Mouse (Mus musculus) embryonic facial prominence, embryonic 14.5 days (tissue): ENCODE measurements at regions not wholly inside any gene's neighbourhood (a gene's known extent, or its start where the extent isn't known, plus 50 kb on each side); places are given as distances from the start of the nearest gene placed in this dataset.

Experiments used
- ATAC-seq: fragments of 200-750 bp; cut with Nextera tagmentation; 2 replicates; pipeline ENCODE4 v1.8.0; 2017; ENCODE audit warnings: low read depth, moderate number of reproducible peaks, moderate TSS enrichment
- DNase-seq: peaks from one replicate; pipeline ENCODE4 v3.0.0-alpha.2; 2015; ENCODE audit warnings: low spot score
- H3K27ac ChIP-seq: fragments of 300-500 bp; sonication (generic); replicated peaks from 2 replicates; pipeline ENCODE4 v1.5.1; 2014; ENCODE audit warnings: low read depth, mild to moderate bottlenecking, low read length, moderate library complexity
- H3K27me3 ChIP-seq: fragments of 300-500 bp; sonication (generic); replicated peaks from 2 replicates; pipeline ENCODE4 v1.6.1; 2014; ENCODE audit warnings: low read length; ENCODE audit not compliant: control insufficient read depth, insufficient read depth
- H3K36me3 ChIP-seq: fragments of 300-500 bp; sonication (generic); 2 replicates; pipeline ENCODE4 v1.6.1; 2014; ENCODE audit warnings: low read length, mixed read lengths; ENCODE audit not compliant: control insufficient read depth, insufficient read depth
- H3K4me1 ChIP-seq: fragments of 300-500 bp; sonication (generic); 2 replicates; pipeline ENCODE4 v1.6.1; 2014; ENCODE audit warnings: antibody characterized with exemption, low read length; ENCODE audit not compliant: control insufficient read depth, insufficient read depth
- H3K4me2 ChIP-seq: fragments of 300-500 bp; sonication (generic); 2 replicates; pipeline ENCODE4 v1.6.1; 2014; ENCODE audit warnings: low read depth, mild to moderate bottlenecking, low read length, moderate library complexity, mixed read lengths
- H3K4me3 ChIP-seq: fragments of 300-500 bp; sonication (generic); 2 replicates; pipeline ENCODE4 v1.5.1; 2014; ENCODE audit warnings: low read depth, mild to moderate bottlenecking, low read length
- H3K9ac ChIP-seq: fragments of 300-500 bp; sonication (generic); 2 replicates; pipeline ENCODE4 v1.6.1; 2014; ENCODE audit warnings: low read depth, mild to moderate bottlenecking, low read length, moderate library complexity, mixed read lengths
- H3K9me3 ChIP-seq: fragments of 300-500 bp; sonication (generic); 2 replicates; pipeline ENCODE4 v1.6.1; 2016; ENCODE audit warnings: low read length; ENCODE audit not compliant: control insufficient read depth
- WGBS: fragments of 180-500 bp; shearing (Covaris S2); extraction: QIAGEN DNeasy Blood & Tissue Kit; methylation state at CpG from one replicate; pipeline ENCODE4 v1.1.7; 2014; 5-methylcytosine and 5-hydroxymethylcytosine counted together

DNA sequence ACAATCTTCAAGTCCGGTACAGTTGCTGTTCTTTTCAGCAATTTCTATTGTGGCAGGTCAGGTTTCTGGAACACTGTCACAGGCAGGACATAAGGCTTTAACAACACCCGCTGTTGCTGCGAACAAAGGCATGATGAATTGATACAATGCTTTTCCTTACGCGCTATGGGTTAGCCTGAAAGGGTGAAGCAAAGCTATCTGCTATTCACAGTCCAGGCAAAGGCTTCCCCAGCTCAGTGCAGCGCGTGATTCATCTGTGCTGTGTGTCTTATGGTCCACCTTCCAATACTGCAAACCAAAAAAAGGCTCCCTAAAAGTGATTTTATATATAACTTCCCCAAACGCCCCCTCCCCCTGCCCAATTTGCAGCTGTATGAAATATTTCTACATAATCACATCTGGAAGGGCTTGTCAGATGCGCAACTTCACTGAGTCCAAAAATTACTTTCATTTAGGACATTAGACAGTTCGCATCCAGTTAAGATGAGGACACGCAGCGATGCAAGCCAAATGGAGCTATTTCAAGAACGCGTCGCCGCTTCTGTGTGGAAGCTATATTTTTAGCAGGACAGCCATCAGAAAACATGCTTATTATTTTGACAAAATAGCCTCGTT, 1044.3 kb downstream of the Robo2 start:
- ATAC-seq (no peak), DNase-seq (peak; percentile 41)
- 65% methylated on average over 17 of the region's 17 CpGs for WGBS
- Histone ChIP-seq H3K27ac (no peak overlapping the region), H3K4me3 (no peak overlapping the region), H3K27me3 (no peaks in the 10 kb centered on the region), H3K4me2 (0 out of 2 replicates have a peak overlapping the region, but pooled peaks have one; percentile 4), H3K4me1 (0 out of 2 replicates have a peak, but pooled peaks cover 3% of the 10 kb centered on the region), H3K9ac (no peak overlapping the region), H3K9me3 (0 out of 2 replicates have a peak, but pooled peaks cover 4% of the 10 kb centered on the region), H3K36me3 (no peaks in the 10 kb centered on the region)

DNA sequence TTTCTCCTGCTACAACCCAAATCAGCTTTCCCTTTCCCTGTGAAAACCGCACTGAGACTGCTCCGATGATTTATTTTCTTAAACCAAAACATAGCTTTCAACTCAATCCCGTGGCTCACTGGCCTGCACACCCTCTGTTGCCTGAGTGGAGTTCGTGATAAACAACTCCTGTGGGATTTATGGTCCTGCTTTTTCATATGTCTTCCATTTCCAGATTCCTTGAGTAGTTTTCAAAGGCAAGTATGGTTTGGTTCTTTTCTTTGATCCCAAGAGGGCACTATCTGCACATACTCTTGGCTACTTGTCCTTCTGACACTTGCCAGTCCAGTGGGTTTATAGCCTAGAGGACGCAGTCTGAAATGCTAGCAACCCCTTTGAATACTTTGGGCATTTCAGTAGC, 1042.6 kb downstream of the Robo1 start:
- Histone ChIP-seq H3K36me3 (no peaks in the 10 kb centered on the region), H3K4me2 (no peak overlapping the region), H3K27ac (no peak overlapping the region), H3K27me3 (no peaks in the 10 kb centered on the region), H3K4me1 (no peaks in the 10 kb centered on the region), H3K9me3 (peaks cover 5% of the 10 kb centered on the region; the same call in 1 of the 2 replicates), H3K4me3 (no peak overlapping the region), H3K9ac (no peak overlapping the region)
- DNase-seq (peak; percentile 31), ATAC-seq (no peak)
- 44% methylated on average over 5 of the region's 5 CpGs for WGBS

DNA sequence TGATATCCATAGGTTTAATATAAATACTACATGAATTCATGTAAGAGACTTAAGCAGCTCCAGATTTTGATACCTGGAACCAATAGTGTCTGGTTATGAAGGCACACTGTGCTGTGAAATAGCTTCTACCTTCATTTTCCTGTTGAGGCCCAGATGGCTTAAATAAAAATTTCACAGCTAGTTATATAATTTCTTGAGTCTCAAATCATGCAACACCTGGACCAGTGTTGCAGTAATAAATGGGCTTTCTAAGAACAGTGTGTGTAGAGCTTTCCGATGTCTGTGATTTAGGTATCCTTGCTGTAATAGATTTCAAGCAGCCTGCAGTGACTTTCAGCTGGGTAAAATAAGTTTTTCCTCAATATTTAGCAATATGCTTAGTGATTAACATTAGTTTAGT, 1035.8 kb downstream of the Robo1 start:
- Histone ChIP-seq H3K4me2 (no peak overlapping the region), H3K9me3 (no peaks in the 10 kb centered on the region), H3K27ac (no peak overlapping the region), H3K4me3 (no peak overlapping the region), H3K27me3 (no peaks in the 10 kb centered on the region), H3K36me3 (no peaks in the 10 kb centered on the region), H3K9ac (no peak overlapping the region), H3K4me1 (no peaks in the 10 kb centered on the region)
- ATAC-seq (no peak), DNase-seq (no peak)
- 79% methylated on average over 1 of the region's 1 CpGs for WGBS

DNA sequence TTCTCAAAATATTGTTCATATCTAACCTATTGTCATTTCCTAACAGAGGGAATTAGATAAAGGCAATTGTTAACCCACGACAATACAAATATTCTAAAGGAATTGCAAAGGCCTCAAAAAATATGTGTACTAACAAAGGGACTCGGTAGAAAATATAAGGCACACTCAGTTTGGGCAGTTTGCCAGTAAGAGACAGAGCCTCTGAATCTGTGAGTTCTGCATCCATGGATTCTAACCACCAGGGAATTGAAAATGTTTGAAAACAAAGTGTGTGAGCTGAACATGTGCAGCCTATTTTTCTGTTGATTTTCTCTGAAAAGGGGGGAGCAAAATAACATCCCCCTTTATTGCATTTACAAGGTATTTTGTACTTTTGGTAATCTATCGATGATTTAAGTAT, 1035.4 kb downstream of the Robo1 start:
- no peak overlapping the region for H3K4me2 ChIP-seq
- no peak overlapping the region for H3K27ac ChIP-seq
- no peaks in the 10 kb centered on the region for H3K9me3 ChIP-seq
- no peaks in the 10 kb centered on the region for H3K36me3 ChIP-seq
- DNase-seq (peak; percentile 34), ATAC-seq (no peak)
- H3K27me3 ChIP-seq: no peaks in the 10 kb centered on the region
- H3K4me3 ChIP-seq: no peak overlapping the region
- H3K9ac ChIP-seq: no peak overlapping the region
- no peaks in the 10 kb centered on the region for H3K4me1 ChIP-seq
- WGBS: 62% methylated on average over 3 of the region's 3 CpGs

DNA sequence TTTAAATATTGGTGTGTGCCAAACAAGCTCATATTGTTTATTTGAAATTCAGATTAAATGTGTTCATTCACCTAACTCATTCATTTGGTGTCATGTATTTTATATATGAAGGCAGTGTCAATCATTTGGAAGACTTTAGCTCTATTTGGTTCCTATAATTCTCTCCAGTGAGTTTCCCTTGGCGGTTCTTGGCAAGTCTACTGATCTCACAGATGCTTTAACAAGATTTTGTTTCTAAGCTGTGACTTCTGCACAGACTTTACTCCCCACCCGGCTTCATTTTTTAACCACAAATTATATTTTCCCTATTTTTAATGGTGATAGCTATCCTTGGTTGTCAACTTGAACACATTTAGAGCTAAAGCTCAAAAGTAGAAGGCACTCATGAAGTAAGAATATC, 1009.5 kb downstream of the Robo1 start:
- H3K4me3 ChIP-seq: no peak overlapping the region

DNA sequence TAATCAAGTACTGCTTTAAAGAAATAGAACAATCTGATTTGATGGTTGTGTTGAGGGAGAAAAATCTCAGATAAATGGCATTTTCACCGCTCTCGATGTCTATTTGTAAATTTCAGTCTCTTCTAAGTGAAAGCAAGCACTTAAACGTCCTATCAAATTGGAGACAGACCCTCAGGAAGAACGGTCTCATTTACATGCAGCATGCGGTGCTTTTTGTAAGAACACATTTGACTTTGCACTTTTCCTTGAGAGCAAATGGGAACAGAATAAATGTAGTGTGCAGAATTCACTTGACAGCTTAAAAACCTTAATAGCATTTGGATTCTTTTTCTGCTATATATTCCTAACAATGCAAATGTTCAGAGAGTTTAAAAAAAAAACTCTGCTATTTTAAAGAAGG, 1002.0 kb downstream of the Robo1 start:
- Histone ChIP-seq H3K4me3 (no peak overlapping the region), H3K9me3 (no peaks in the 10 kb centered on the region), H3K4me1 (no peaks in the 10 kb centered on the region), H3K36me3 (no peaks in the 10 kb centered on the region), H3K27ac (no peak overlapping the region), H3K4me2 (no peak overlapping the region), H3K9ac (no peak overlapping the region), H3K27me3 (no peaks in the 10 kb centered on the region)
- ATAC-seq: no peak
- peak; percentile 26 for DNase-seq
- 50% methylated on average over 5 of the region's 5 CpGs for WGBS

More for the DNA sequence above, 1009.5 kb downstream of the Robo1 start:
- Histone ChIP-seq H3K4me2 (no peak overlapping the region), H3K36me3 (no peaks in the 10 kb centered on the region), H3K27ac (no peak overlapping the region), H3K27me3 (no peaks in the 10 kb centered on the region), H3K9me3 (no peaks in the 10 kb centered on the region), H3K4me1 (no peaks in the 10 kb centered on the region), H3K9ac (no peak overlapping the region)
- 87% methylated on average over 2 of the region's 2 CpGs for WGBS
- DNase-seq (no peak), ATAC-seq (no peak)

DNA sequence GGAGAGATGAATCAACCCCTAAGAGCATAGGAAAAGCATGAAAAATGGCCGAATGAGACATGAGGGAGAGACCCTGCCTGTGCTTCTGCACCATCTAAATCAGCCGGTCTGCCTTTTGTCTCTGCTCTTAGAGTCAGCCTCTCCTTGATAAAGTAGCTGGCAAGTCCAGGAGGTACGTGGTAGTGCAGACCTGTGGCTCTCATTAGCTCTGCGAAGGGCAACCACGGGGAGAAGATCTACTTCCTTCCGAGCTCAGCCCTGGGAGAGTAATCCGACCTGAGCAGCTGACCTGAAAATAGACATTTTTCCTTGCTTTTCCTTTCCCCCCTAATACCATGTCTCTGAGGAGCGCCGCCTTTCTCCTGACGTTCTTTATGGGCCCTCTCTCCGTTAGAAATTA, 971.8 kb downstream of the Robo1 start:
- DNase-seq: no peak

DNA sequence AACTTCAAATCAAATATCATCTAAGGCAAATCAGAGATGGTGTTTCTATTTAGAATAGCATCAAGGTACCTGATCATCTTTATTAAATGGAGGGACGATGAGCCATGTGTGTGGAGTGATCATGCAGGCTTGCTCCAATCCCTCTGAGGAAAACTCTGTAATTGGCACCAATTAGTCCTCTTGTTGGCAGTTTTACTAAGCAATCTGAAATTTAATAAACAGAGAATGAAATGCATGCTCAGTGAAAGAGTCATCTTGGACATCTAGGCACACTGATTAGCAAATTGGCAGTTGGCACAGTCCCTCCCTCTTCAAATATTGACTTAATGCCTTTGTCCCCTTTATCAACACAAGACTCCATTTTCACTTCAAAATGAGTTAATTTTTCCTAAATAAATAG, 951.6 kb downstream of the Robo1 start:
- no peak for ATAC-seq

More for the DNA sequence above, 971.8 kb downstream of the Robo1 start:
- no peaks in the 10 kb centered on the region for H3K36me3 ChIP-seq
- 58% methylated on average over 11 of the region's 11 CpGs for WGBS
- no peaks in the 10 kb centered on the region for H3K27me3 ChIP-seq
- H3K9ac ChIP-seq: no peak overlapping the region
- no peak overlapping the region for H3K27ac ChIP-seq
- H3K4me2 ChIP-seq: no peak overlapping the region
- H3K9me3 ChIP-seq: no peaks in the 10 kb centered on the region
- no peak for ATAC-seq
- no peaks in the 10 kb centered on the region for H3K4me1 ChIP-seq
- no peak overlapping the region for H3K4me3 ChIP-seq

DNA sequence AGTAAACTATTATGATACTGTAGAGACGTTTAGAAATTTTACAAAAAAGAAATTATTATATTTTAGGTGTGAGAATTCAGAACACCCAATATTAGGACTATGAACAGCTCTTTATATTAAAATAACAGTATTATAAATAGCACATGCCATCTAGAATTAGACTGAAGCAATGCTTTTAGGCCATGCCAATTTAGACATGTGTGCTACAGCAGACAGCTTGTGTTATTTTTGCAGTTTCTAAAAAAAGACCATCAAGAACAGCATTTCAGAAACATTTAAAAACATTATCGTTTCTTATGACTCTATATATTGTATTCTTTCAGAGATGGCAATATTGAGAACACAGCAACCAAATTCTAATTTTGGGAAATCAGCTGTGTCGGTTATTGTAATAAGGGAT, 951.2 kb downstream of the Robo1 start:
- no peak overlapping the region for H3K27ac ChIP-seq
- WGBS: 75% methylated on average over 3 of the region's 3 CpGs
- H3K9me3 ChIP-seq: no peaks in the 10 kb centered on the region
- no peak overlapping the region for H3K9ac ChIP-seq
- ATAC-seq (no peak), DNase-seq (no peak)
- no peak overlapping the region for H3K4me2 ChIP-seq
- H3K36me3 ChIP-seq: no peaks in the 10 kb centered on the region
- H3K27me3 ChIP-seq: no peaks in the 10 kb centered on the region
- no peaks in the 10 kb centered on the region for H3K4me1 ChIP-seq
- no peak overlapping the region for H3K4me3 ChIP-seq

More for the DNA sequence above, 951.6 kb downstream of the Robo1 start:
- Histone ChIP-seq H3K4me3 (no peak overlapping the region), H3K36me3 (no peaks in the 10 kb centered on the region), H3K9me3 (no peaks in the 10 kb centered on the region), H3K4me2 (no peak overlapping the region), H3K9ac (no peak overlapping the region), H3K4me1 (no peaks in the 10 kb centered on the region), H3K27me3 (no peaks in the 10 kb centered on the region), H3K27ac (no peak overlapping the region)
- DNase-seq: no peak
- 80% methylated on average over 1 of the region's 1 CpGs for WGBS
